In genomic region chr19:41523798-41524563, GRCm38 (mm10) we compare ENCODE assay signal across 19 mouse cellular contexts. TPM values are rescaled to one million over a fixed set of nuclear protein-coding genes. Genes with fewer than 3 reads are reported as not detected.
A peak's percentile ranks its signal among the peaks of the same experiment; 100 is the strongest.
DNase-seq lines count a peak whose midpoint lies in the region; ATAC-seq lines count a peak whose summit lies in the region.
"Had no signal": no experiment of that assay in that cellular context is flagged by ENCODE, and none has a peak within 500 bp of the region (broad histone marks: within the 10 kb centered on the region; RNA-seq: fewer than 3 reads in every experiment).

No protein-coding gene starts in this region.

- intact Hi-C loops in heart, postnatal 10 days (cut with DNase I): no loop called here

- H3K4me3 ChIP-seq in heart, embryonic 12.5 days: no peak overlapping the region
- no peak overlapping the region for H3K4me3 ChIP-seq in liver, embryonic 12.5 days
- no peak overlapping the region for H3K4me3 ChIP-seq in liver, embryonic 11.5 days (ENCODE audit: low read depth, low read length)
- H3K4me3 ChIP-seq: forebrain, embryonic 13.5 days; heart, embryonic 15.5 days; limb, embryonic 15.5 days; neural tube, embryonic 13.5 days had no signal

- no peak for DNase-seq in heart, postnatal 10 days
- no peak for DNase-seq in liver, embryonic 11.5 days (ENCODE audit: low spot score)
- DNase-seq in lung, postnatal 14 days: peak; percentile 9
- no peak for DNase-seq in left cerebral cortex, adult 8-10 months (ENCODE audit: low spot score in 2 of 2)
- no peak for DNase-seq in cerebellum, postnatal 4 days (ENCODE audit: low spot score in 2 of 2)
- DNase-seq: adrenal gland, postnatal 36 days; cerebellum, adult 9-10 months; kidney, adult 9 months; layer of hippocampus, adult 9-11 months; right cerebral cortex, postnatal 14 days had no signal

- peaks cover 20% of the 10 kb centered on the region for H3K4me1 ChIP-seq in heart, embryonic 12.5 days (replicated peaks)
- H3K4me1 ChIP-seq in liver, embryonic 12.5 days: peaks cover 35% of the 10 kb centered on the region
- H3K4me1 ChIP-seq in liver, embryonic 11.5 days (replicated peaks; ENCODE audit: control insufficient read depth, insufficient read depth, low read length): peaks cover 11% of the 10 kb centered on the region; the same call in 1 of the 2 replicates

- no peaks in the 10 kb centered on the region for H3K27me3 ChIP-seq in heart, embryonic 12.5 days (replicated peaks)
- H3K27me3 ChIP-seq in liver, embryonic 12.5 days (replicated peaks): no peaks in the 10 kb centered on the region
- H3K27me3 ChIP-seq in liver, embryonic 11.5 days (replicated peaks; ENCODE audit: control insufficient read depth, insufficient read depth, low read length): no peaks in the 10 kb centered on the region
- H3K27me3 ChIP-seq: forebrain, embryonic 13.5 days; heart, embryonic 15.5 days; limb, embryonic 15.5 days; megakaryocyte, embryonic 14.5 days; neural tube, embryonic 13.5 days had no signal

- no peak overlapping the region for H3K9ac ChIP-seq in heart, embryonic 12.5 days
- H3K9ac ChIP-seq in liver, embryonic 12.5 days: peak overlapping the region; percentile 39
- no peak overlapping the region for H3K9ac ChIP-seq in liver, embryonic 11.5 days (ENCODE audit: low read depth, low read length)
- H3K9ac ChIP-seq: forebrain, embryonic 13.5 days; heart, embryonic 15.5 days; limb, embryonic 15.5 days; neural tube, embryonic 13.5 days had no signal

- no peak for ATAC-seq in heart, embryonic 12.5 days (ENCODE audit: insufficient number of reproducible peaks, low FRiP score)
- ATAC-seq in liver, embryonic 12.5 days: peak; percentile 74; the same call in 1 of the 2 replicates
- no peak for ATAC-seq in liver, embryonic 11.5 days (replicated peaks; ENCODE audit: low FRiP score)
- ATAC-seq in erythroblast, adult 5-6 weeks (replicated peaks; ENCODE audit: low FRiP score, poor library complexity, severe bottlenecking): peak; percentile 71
- ATAC-seq: forebrain, embryonic 13.5 days had no signal

- H3K36me3 ChIP-seq in heart, embryonic 12.5 days: no peaks in the 10 kb centered on the region
- no peaks in the 10 kb centered on the region; the same call in 1 of the 2 replicates for H3K36me3 ChIP-seq in liver, embryonic 12.5 days
- H3K36me3 ChIP-seq in liver, embryonic 11.5 days (ENCODE audit: control insufficient read depth, insufficient read depth, low read length): no peaks in the 10 kb centered on the region
- H3K36me3 ChIP-seq: heart, embryonic 15.5 days; limb, embryonic 15.5 days; neural tube, embryonic 13.5 days had no signal

- H3K9me3 ChIP-seq in heart, embryonic 12.5 days (replicated peaks): no peaks in the 10 kb centered on the region
- H3K9me3 ChIP-seq in liver, embryonic 12.5 days (replicated peaks): no peaks in the 10 kb centered on the region
- H3K9me3 ChIP-seq in liver, embryonic 11.5 days (ENCODE audit: control insufficient read depth, low read length): no peaks in the 10 kb centered on the region
- H3K9me3 ChIP-seq: forebrain, embryonic 13.5 days; heart, embryonic 15.5 days; limb, embryonic 15.5 days; megakaryocyte, embryonic 14.5 days; neural tube, embryonic 13.5 days had no signal

- no peak overlapping the region for H3K4me2 ChIP-seq in heart, embryonic 12.5 days
- peak overlapping the region; percentile 8; the same call in 1 of the 2 replicates for H3K4me2 ChIP-seq in liver, embryonic 12.5 days
- H3K4me2 ChIP-seq in liver, embryonic 11.5 days: no peak overlapping the region
- H3K4me2 ChIP-seq: forebrain, embryonic 13.5 days; heart, embryonic 15.5 days; limb, embryonic 15.5 days; neural tube, embryonic 13.5 days had no signal

- WGBS in heart, embryonic 12.5 days: 40% methylated on average over 3 of the region's 3 CpGs
- 45% methylated on average over 3 of the region's 3 CpGs for WGBS in liver, embryonic 12.5 days (ENCODE audit: insufficient replicate concordance)
- 63% methylated on average over 3 of the region's 3 CpGs for WGBS in liver, embryonic 11.5 days

- 0 out of 2 replicates have a peak overlapping the region, but pooled peaks have one; percentile 21 for H3K27ac ChIP-seq in heart, embryonic 12.5 days (ENCODE audit: poor library complexity, severe bottlenecking)
- H3K27ac ChIP-seq in liver, embryonic 12.5 days: peak overlapping the region; percentile 48
- H3K27ac ChIP-seq in liver, embryonic 11.5 days (ENCODE audit: low read depth, low read length): no peak overlapping the region
- H3K27ac ChIP-seq: forebrain, embryonic 13.5 days; heart, embryonic 15.5 days; limb, embryonic 15.5 days; neural tube, embryonic 13.5 days; stomach, postnatal 0 days had no signal

RNA-seq across cellular contexts. Expression of gene Lcor, which starts 41.5 kb away (rescaled TPM):
- 14.0 and 16.0 TPM in 2 replicates for polyA plus RNA-seq in heart, embryonic 12.5 days (2016; fragmentation: Nextera tagmentation; extraction: Ambion mirVana)
- total RNA-seq in heart, postnatal 10 days (2021): 10 to 100 TPM; 13.7 to 13.8 TPM
- 7.9 and 9.3 TPM in 2 replicates for polyA plus RNA-seq in liver, embryonic 12.5 days (2016; fragmentation: Nextera tagmentation; extraction: Ambion mirVana)
- polyA plus RNA-seq in liver, embryonic 11.5 days (2014; fragmentation: Nextera tagmentation; extraction: Ambion mirVana): 10.0 and 10.4 TPM in 2 replicates
- total RNA-seq in erythroblast, adult 5-6 weeks (2015; ENCODE audit: low replicate concordance): 57.1 and 63.6 TPM in 2 replicates
- total RNA-seq in erythroblast, adult 5-6 weeks (2017; ENCODE audit: low replicate concordance): 136 and 155 TPM in 2 replicates
- 10 to 100 TPM; 18.6 to 21.9 (median 20.8) TPM for total RNA-seq in left cerebral cortex, adult 8-10 months (2022)

RNA-seq across cellular contexts. Expression of gene Gm340, which starts 58.2 kb away (rescaled TPM):
- 2.8 and 2.9 TPM in 2 replicates for polyA plus RNA-seq in heart, embryonic 12.5 days (2016; fragmentation: Nextera tagmentation; extraction: Ambion mirVana)
- total RNA-seq in heart, postnatal 10 days (2021): 10 to 100 TPM; 12.5 to 12.7 TPM
- polyA plus RNA-seq in liver, embryonic 12.5 days (2016; fragmentation: Nextera tagmentation; extraction: Ambion mirVana): 2.2 and 2.8 TPM in 2 replicates
- polyA plus RNA-seq in liver, embryonic 11.5 days (2014; fragmentation: Nextera tagmentation; extraction: Ambion mirVana): 3.4 and 4.1 TPM in 2 replicates
- total RNA-seq in erythroblast, adult 5-6 weeks (2015; ENCODE audit: low replicate concordance): 20.7 and 20.9 TPM in 2 replicates
- total RNA-seq in erythroblast, adult 5-6 weeks (2017; ENCODE audit: low replicate concordance): 48.6 and 48.8 TPM in 2 replicates
- total RNA-seq in left cerebral cortex, adult 8-10 months (2022): 10 to 100 TPM; 13.5 to 15.5 (median 14.8) TPM

Comparison
In these comparisons a context has a peak if more than half of its experiments do, and no peak if none do; other contexts are left out.
1. ATAC-seq: peak in liver, embryonic 12.5 days (single experiment) and erythroblast, adult 5-6 weeks (single experiment); none in heart, embryonic 12.5 days (single experiment) and liver, embryonic 11.5 days (single experiment).